Mouse (Mus musculus) midbrain, embryonic 12.5 days (tissue): ENCODE data around the gene Spaar. TPM values are rescaled to one million over a fixed set of nuclear protein-coding genes. Genes with fewer than 3 reads are reported as not detected.

Experiments used
- ATAC-seq: fragments of 200-750 bp; cut with Nextera tagmentation; 2 replicates; pipeline ENCODE4 v1.8.0; 2017; ENCODE audit warnings: low read depth, moderate TSS enrichment, moderate library complexity; ENCODE audit not compliant: low FRiP score
- H3K27ac ChIP-seq: fragments of 300-500 bp; sonication (generic); replicated peaks from 2 replicates; pipeline ENCODE4 v1.5.1; 2016; ENCODE audit warnings: mild to moderate bottlenecking
- H3K27me3 ChIP-seq: fragments of 300-500 bp; sonication (generic); 2 replicates; pipeline ENCODE4 v1.6.1; 2016; ENCODE audit warnings: mild to moderate bottlenecking
- H3K36me3 ChIP-seq: fragments of 300-500 bp; sonication (generic); 2 replicates; pipeline ENCODE4 v1.6.1; 2016
- H3K4me1 ChIP-seq: fragments of 300-500 bp; sonication (generic); 2 replicates; pipeline ENCODE4 v1.6.1; 2016
- H3K4me2 ChIP-seq: fragments of 300-500 bp; sonication (generic); replicated peaks from 2 replicates; pipeline ENCODE4 v1.6.1; 2016; ENCODE audit warnings: mild to moderate bottlenecking, moderate library complexity
- H3K4me3 ChIP-seq: fragments of 300-500 bp; sonication (generic); 2 replicates; pipeline ENCODE4 v1.5.1; 2016; ENCODE audit warnings: mild to moderate bottlenecking
- H3K9ac ChIP-seq: fragments of 300-500 bp; sonication (generic); replicated peaks from 2 replicates; pipeline ENCODE4 v1.6.1; 2016; ENCODE audit warnings: mild to moderate bottlenecking, moderate library complexity
- H3K9me3 ChIP-seq: fragments of 300-500 bp; sonication (generic); 2 replicates; pipeline ENCODE4 v1.6.1; 2016; ENCODE audit warnings: mild to moderate bottlenecking
- WGBS: fragments of 180-500 bp; shearing (Covaris S2); methylation state at CpG from one replicate; pipeline ENCODE4 v1.1.7; 2016; 5-methylcytosine and 5-hydroxymethylcytosine counted together
- polyA plus RNA-seq: library from polyadenylated mRNA; unstranded; fragments of >200 nt; fragmentation: Nextera tagmentation; extraction: Ambion mirVana; gene quantifications from 2 replicates; pipeline ENCODE4 v1.2.1, GENCODE M21; 2016

Spaar gene
- polyA plus RNA-seq: not detected in 2 replicates

GRCm38 (mm10) chr4:43729794-43730550 is at the start of gene Spaar:
Spaar (plus strand) TSS chr4:43730034.
- Histone ChIP-seq H3K9ac (no peak within 1 kb of the TSS), H3K27me3 (no peaks in the 10 kb centered on the region; the same call in 1 of the 2 replicates), H3K36me3 (no peaks in the 10 kb centered on the region), H3K4me1 (no peaks in the 10 kb centered on the region), H3K4me2 (no peak within 1 kb of the TSS), H3K4me3 (no peak within 1 kb of the TSS), H3K9me3 (no peaks in the 10 kb centered on the region), H3K27ac (no peak within 1 kb of the TSS)
- 74% methylated on average over 14 of the region's 14 CpGs for WGBS
- ATAC-seq: no peak

GRCm38 (mm10) chr4:43690021-43690420 is 39.8 kb upstream of the Spaar start:
- H3K27me3 ChIP-seq: no peaks in the 10 kb centered on the region
- ATAC-seq: no peak
- H3K4me1 ChIP-seq: no peaks in the 10 kb centered on the region
- no peak overlapping the region for H3K27ac ChIP-seq
- H3K4me2 ChIP-seq: no peak overlapping the region
- WGBS: 93% methylated on average over 17 of the region's 17 CpGs
- H3K36me3 ChIP-seq: peaks cover 52% of the 10 kb centered on the region
- H3K9me3 ChIP-seq: no peaks in the 10 kb centered on the region
- no peak overlapping the region for H3K4me3 ChIP-seq
- H3K9ac ChIP-seq: no peak overlapping the region

- Histone ChIP-seq H3K9me3 (no peaks in the 10 kb centered on the region), H3K4me3 (no peak overlapping the region), H3K27me3 (no peaks in the 10 kb centered on the region), H3K36me3 (peaks cover 41% of the 10 kb centered on the region), H3K27ac (no peak overlapping the region), H3K4me2 (no peak overlapping the region), H3K4me1 (no peaks in the 10 kb centered on the region), H3K9ac (no peak overlapping the region)
- 83% methylated on average over 5 of the region's 5 CpGs for WGBS
- no peak for ATAC-seq
Observed at GRCm38 (mm10) chr4:43691026-43691425, 38.8 kb upstream of the Spaar start.

GRCm38 (mm10) chr4:43693806-43694241 is 36.0 kb upstream of the Spaar start:
- WGBS: 79% methylated on average over 5 of the region's 5 CpGs
- Histone ChIP-seq H3K9me3 (no peaks in the 10 kb centered on the region), H3K4me2 (no peak overlapping the region), H3K4me3 (no peak overlapping the region), H3K9ac (no peak overlapping the region), H3K27ac (no peak overlapping the region), H3K4me1 (no peaks in the 10 kb centered on the region), H3K27me3 (no peaks in the 10 kb centered on the region), H3K36me3 (peaks cover 22% of the 10 kb centered on the region)
- no peak for ATAC-seq

GRCm38 (mm10) chr4:43694439-43695248 is 35.2 kb upstream of the Spaar start:
- H3K9me3 ChIP-seq: no peaks in the 10 kb centered on the region
- no peaks in the 10 kb centered on the region for H3K27me3 ChIP-seq
- ATAC-seq: no peak
- H3K27ac ChIP-seq: no peak overlapping the region
- H3K4me2 ChIP-seq: no peak overlapping the region
- no peaks in the 10 kb centered on the region for H3K4me1 ChIP-seq
- WGBS: 87% methylated on average over 1 of the region's 1 CpGs
- no peak overlapping the region for H3K9ac ChIP-seq
- peaks cover 14% of the 10 kb centered on the region for H3K36me3 ChIP-seq
- no peak overlapping the region for H3K4me3 ChIP-seq

- Histone ChIP-seq H3K9ac (no peak overlapping the region), H3K27me3 (no peaks in the 10 kb centered on the region), H3K27ac (no peak overlapping the region), H3K9me3 (no peaks in the 10 kb centered on the region), H3K4me3 (no peak overlapping the region), H3K36me3 (peaks cover 8% of the 10 kb centered on the region), H3K4me1 (no peaks in the 10 kb centered on the region), H3K4me2 (no peak overlapping the region)
- no peak for ATAC-seq
- 37% methylated on average over 9 of the region's 9 CpGs for WGBS
Observed at GRCm38 (mm10) chr4:43695249-43695671, 34.6 kb upstream of the Spaar start.

- no peak for ATAC-seq
Observed at GRCm38 (mm10) chr4:43696561-43696960, 33.3 kb upstream of the Spaar start.

GRCm38 (mm10) chr4:43700707-43701106 is 29.1 kb upstream of the Spaar start, which contains the start of gene Olfr70:
Olfr70 (minus strand) TSS chr4:43700807.
- no peak for ATAC-seq

More at GRCm38 (mm10) chr4:43696561-43696960, 33.3 kb upstream of the Spaar start:
- Histone ChIP-seq H3K27ac (no peak overlapping the region), H3K36me3 (no peaks in the 10 kb centered on the region), H3K9me3 (no peaks in the 10 kb centered on the region), H3K27me3 (no peaks in the 10 kb centered on the region), H3K4me1 (no peaks in the 10 kb centered on the region), H3K9ac (no peak overlapping the region), H3K4me2 (no peak overlapping the region), H3K4me3 (no peak overlapping the region)
- 94% methylated on average over 13 of the region's 13 CpGs for WGBS

GRCm38 (mm10) chr4:43703439-43703838 is 26.4 kb upstream of the Spaar start:
- no peak overlapping the region for H3K27ac ChIP-seq
- ATAC-seq: no peak
- no peaks in the 10 kb centered on the region for H3K27me3 ChIP-seq
- H3K4me2 ChIP-seq: no peak overlapping the region
- no peaks in the 10 kb centered on the region for H3K4me1 ChIP-seq
- WGBS: 76% methylated on average over 6 of the region's 6 CpGs
- no peaks in the 10 kb centered on the region for H3K36me3 ChIP-seq
- no peak overlapping the region for H3K4me3 ChIP-seq
- no peak overlapping the region for H3K9ac ChIP-seq
- no peaks in the 10 kb centered on the region for H3K9me3 ChIP-seq

More at GRCm38 (mm10) chr4:43700707-43701106, 29.1 kb upstream of the Spaar start, which contains the start of gene Olfr70:
- H3K27me3 ChIP-seq: no peaks in the 10 kb centered on the region
- H3K4me1 ChIP-seq: no peaks in the 10 kb centered on the region
- no peak within 1 kb of the TSS for H3K4me3 ChIP-seq
- no peaks in the 10 kb centered on the region for H3K9me3 ChIP-seq
- WGBS: 91% methylated on average over 6 of the region's 6 CpGs
- H3K4me2 ChIP-seq: no peak within 1 kb of the TSS
- no peaks in the 10 kb centered on the region for H3K36me3 ChIP-seq
- H3K9ac ChIP-seq: no peak within 1 kb of the TSS
- no peak within 1 kb of the TSS for H3K27ac ChIP-seq

- WGBS: 83% methylated on average over 8 of the region's 8 CpGs
- no peaks in the 10 kb centered on the region for H3K4me1 ChIP-seq
- H3K27me3 ChIP-seq: no peaks in the 10 kb centered on the region
Observed at GRCm38 (mm10) chr4:43703851-43704250, 26.0 kb upstream of the Spaar start.

GRCm38 (mm10) chr4:43705991-43706390 is 23.8 kb upstream of the Spaar start:
- Histone ChIP-seq H3K36me3 (no peaks in the 10 kb centered on the region), H3K9ac (no peak overlapping the region), H3K27ac (no peak overlapping the region), H3K9me3 (no peaks in the 10 kb centered on the region), H3K4me3 (no peak overlapping the region), H3K4me2 (no peak overlapping the region), H3K4me1 (no peaks in the 10 kb centered on the region), H3K27me3 (no peaks in the 10 kb centered on the region)
- 91% methylated on average over 13 of the region's 13 CpGs for WGBS
- ATAC-seq: no peak

More at GRCm38 (mm10) chr4:43703851-43704250, 26.0 kb upstream of the Spaar start:
- no peak overlapping the region for H3K4me3 ChIP-seq
- no peak overlapping the region for H3K27ac ChIP-seq
- H3K4me2 ChIP-seq: no peak overlapping the region
- H3K36me3 ChIP-seq: no peaks in the 10 kb centered on the region
- no peak overlapping the region for H3K9ac ChIP-seq
- ATAC-seq: no peak
- no peaks in the 10 kb centered on the region for H3K9me3 ChIP-seq

- Histone ChIP-seq H3K9me3 (no peaks in the 10 kb centered on the region), H3K4me1 (no peaks in the 10 kb centered on the region), H3K27me3 (no peaks in the 10 kb centered on the region), H3K27ac (no peak within 1 kb of the TSS), H3K9ac (no peak within 1 kb of the TSS), H3K36me3 (no peaks in the 10 kb centered on the region), H3K4me2 (no peak within 1 kb of the TSS), H3K4me3 (no peak within 1 kb of the TSS)
- no peak for ATAC-seq
- WGBS: 84% methylated on average over 6 of the region's 6 CpGs
Observed at GRCm38 (mm10) chr4:43709869-43710268, 20.0 kb upstream of the Spaar start, which contains the start of gene Olfr71. Olfr71 (minus strand) TSS chr4:43710255.
